Mouse (Mus musculus) CH12.LX (cell line): Measurements from ENCODE around the gene Hist1h2bk.

Experiments used
- CTCF ChIP-seq, 2 experiments: IDR thresholded peaks in 1 of 2; conservative IDR thresholded peaks in 1 of 2; 2 replicates each; pipeline ENCODE4 v1.5.1; 2011 to 2012; ENCODE audit warnings: low read depth in 2 of 2, low read length in 2 of 2, improper control_type of control experiment in 1 of 2, inconsistent platforms in 1 of 2, mild to moderate bottlenecking in 1 of 2, moderate library complexity in 1 of 2
- ELF1 ChIP-seq: IDR thresholded peaks from 2 replicates; pipeline ENCODE4 v1.6.1; 2014; ENCODE audit warnings: low read depth, mild to moderate bottlenecking, inconsistent platforms, low read length, improper control_type of control experiment
- EP300 ChIP-seq: IDR thresholded peaks from 2 replicates; pipeline ENCODE4 v1.6.1; 2011; ENCODE audit warnings: low read length, improper control_type of control experiment
- JUN ChIP-seq: IDR thresholded peaks from 2 replicates; pipeline ENCODE4 v1.6.1; 2011; ENCODE audit warnings: low read depth, mild to moderate bottlenecking, low read length, improper control_type of control experiment, moderate library complexity; ENCODE audit not compliant: insufficient read depth
- JUND ChIP-seq: conservative IDR thresholded peaks from 2 replicates; pipeline ENCODE4 v1.6.1; 2011; ENCODE audit warnings: low read depth, low read length, improper control_type of control experiment
- MAFK ChIP-seq: IDR thresholded peaks from 2 replicates; pipeline ENCODE4 v1.6.1; 2011; ENCODE audit warnings: low read length, improper control_type of control experiment; ENCODE audit not compliant: insufficient replicate concordance
- MEF2A ChIP-seq: IDR thresholded peaks from 2 replicates; pipeline ENCODE4 v1.6.1; 2014; ENCODE audit warnings: low read depth, mild to moderate bottlenecking, inconsistent platforms, low read length, improper control_type of control experiment, borderline replicate concordance
- NELFE ChIP-seq: IDR thresholded peaks from 2 replicates; pipeline ENCODE4 v1.6.1; 2011; ENCODE audit warnings: low read depth, low read length, improper control_type of control experiment
- POLR2A ChIP-seq: IDR thresholded peaks from 2 replicates; pipeline ENCODE4 v1.6.1; 2011; ENCODE audit warnings: low read depth, mild to moderate bottlenecking, improper control_type of control experiment, low read length
- POLR2AphosphoS2 ChIP-seq: IDR thresholded peaks from 2 replicates; pipeline ENCODE4 v1.6.1; 2011; ENCODE audit warnings: low read depth, low read length, improper control_type of control experiment
- RCOR1 ChIP-seq: conservative IDR thresholded peaks from 2 replicates; pipeline ENCODE4 v1.6.1; 2012; ENCODE audit warnings: low read depth, mild to moderate bottlenecking, inconsistent platforms, low read length, improper control_type of control experiment
- TCF12 ChIP-seq: IDR thresholded peaks from 2 replicates; pipeline ENCODE4 v1.6.1; 2014; ENCODE audit warnings: low read depth, mild to moderate bottlenecking, inconsistent platforms, low read length, improper control_type of control experiment
- ZC3H11A ChIP-seq: IDR thresholded peaks from 2 replicates; pipeline ENCODE4 v1.6.1; 2012; ENCODE audit warnings: low read depth, mild to moderate bottlenecking, inconsistent platforms, low read length, improper control_type of control experiment
- ZNF384 ChIP-seq: IDR thresholded peaks from 2 replicates; pipeline ENCODE4 v1.6.1; 2012; ENCODE audit warnings: low read depth, low read length, improper control_type of control experiment, inconsistent platforms

- no peak for TF ChIP-seq CTCF (conservative IDR thresholded peaks at IDR 0.05 in 1 of 2, IDR thresholded peaks at IDR 0.05 in 1 of 2; ENCODE audit: low read depth in 2 of 2, low read length in 2 of 2)
- TF ChIP-seq POLR2AphosphoS2: no peak
- TF ChIP-seq ELF1: no peak
- no peak for TF ChIP-seq JUND
- no peak for TF ChIP-seq TCF12
- TF ChIP-seq POLR2A: no peak
- no peak for TF ChIP-seq ZC3H11A
- no peak for TF ChIP-seq RCOR1
- TF ChIP-seq MAFK: no peak
- no peak for TF ChIP-seq JUN
- TF ChIP-seq NELFE: no peak
- no peak for TF ChIP-seq MEF2A
- TF ChIP-seq ZNF384: no peak
- TF ChIP-seq EP300: no peak
Measured at GRCm38 (mm10) chr13:22061422-22061821, 25.8 kb downstream of the Hist1h2bk start.
